ENCODE assay signal across 28 mouse cellular contexts in genomic region chr12:11153587-11153986, GRCm38 (mm10). TPM values are rescaled to one million over a fixed set of nuclear protein-coding genes. Genes with fewer than 3 reads are reported as not detected.
A peak's percentile ranks its signal among the peaks of the same experiment; 100 is the strongest.
DNase-seq lines count a peak whose midpoint lies in the region; ATAC-seq and TF ChIP-seq lines count a peak whose summit lies in the region.
"Had no signal": no experiment of that assay in that cellular context is flagged by ENCODE, and none has a peak within 500 bp of the region (broad histone marks: within the 10 kb centered on the region; RNA-seq: fewer than 3 reads in every experiment).

No protein-coding gene starts in this region.

- H3K4me1 ChIP-seq in intestine, embryonic 15.5 days (replicated peaks): peaks cover 13% of the 10 kb centered on the region
- H3K4me1 ChIP-seq in intestine, postnatal 0 days (replicated peaks; ENCODE audit: control insufficient read depth, insufficient read depth, low read length): no peaks in the 10 kb centered on the region

- H3K4me3 ChIP-seq in intestine, embryonic 15.5 days (replicated peaks): no peak overlapping the region
- H3K4me3 ChIP-seq in intestine, postnatal 0 days (ENCODE audit: low read depth, low read length): no peak overlapping the region
- H3K4me3 ChIP-seq: embryonic facial prominence, embryonic 13.5 days; embryonic facial prominence, embryonic 15.5 days; erythroblast, embryonic 14.5 days; forebrain, embryonic 10.5 days; forebrain, embryonic 12.5 days had no signal

- no peaks in the 10 kb centered on the region for H3K9me3 ChIP-seq in intestine, embryonic 15.5 days
- no peaks in the 10 kb centered on the region for H3K9me3 ChIP-seq in intestine, postnatal 0 days (ENCODE audit: control insufficient read depth)
- H3K9me3 ChIP-seq: embryonic facial prominence, embryonic 13.5 days; embryonic facial prominence, embryonic 15.5 days; forebrain, embryonic 12.5 days; G1E had no signal

- peaks cover 16% of the 10 kb centered on the region for H3K27me3 ChIP-seq in intestine, embryonic 15.5 days (replicated peaks)
- H3K27me3 ChIP-seq in intestine, postnatal 0 days (replicated peaks; ENCODE audit: control insufficient read depth, insufficient read depth, low read length): 0 out of 2 replicates have a peak, but pooled peaks cover 16% of the 10 kb centered on the region
- H3K27me3 ChIP-seq: CH12.LX had no signal

- H3K27ac ChIP-seq in intestine, embryonic 15.5 days: no peak overlapping the region
- peak overlapping the region; percentile 78 for H3K27ac ChIP-seq in intestine, postnatal 0 days (ENCODE audit: low read depth, low read length)
- H3K27ac ChIP-seq: embryonic facial prominence, embryonic 13.5 days; embryonic facial prominence, embryonic 15.5 days; forebrain, embryonic 10.5 days; forebrain, embryonic 12.5 days had no signal

- peak; percentile 30 for DNase-seq in heart, adult 11 months
- no peak for DNase-seq in heart, adult 9 months (ENCODE audit: low spot score in 2 of 2)
- DNase-seq in liver: no peak
- DNase-seq: adrenal gland, adult 8-10 months; adrenal gland, postnatal 14 days; adrenal gland, postnatal 36 days; B cell, adult 2 months; cerebellum, adult 18-20 months; cerebellum, adult 8-10 months; cerebellum, adult 9-11 months; cerebellum, postnatal 14 days; cerebellum, postnatal 36 days; embryo, embryonic 11 days had no signal

- no peak overlapping the region for H3K4me2 ChIP-seq in intestine, embryonic 15.5 days (replicated peaks)
- H3K4me2 ChIP-seq in intestine, postnatal 0 days (replicated peaks; ENCODE audit: low read depth): no peak overlapping the region; the same call in 1 of the 2 replicates
- H3K4me2 ChIP-seq: embryonic facial prominence, embryonic 13.5 days; embryonic facial prominence, embryonic 15.5 days; forebrain, embryonic 12.5 days had no signal

- H3K9ac ChIP-seq in intestine, embryonic 15.5 days: no peak overlapping the region
- 0 out of 2 replicates have a peak overlapping the region, but pooled peaks have one; percentile 23 for H3K9ac ChIP-seq in intestine, postnatal 0 days (ENCODE audit: low read depth, low read length)
- H3K9ac ChIP-seq: embryonic facial prominence, embryonic 13.5 days; embryonic facial prominence, embryonic 15.5 days; forebrain, embryonic 12.5 days had no signal

- H3K36me3 ChIP-seq in intestine, embryonic 15.5 days: no peaks in the 10 kb centered on the region
- H3K36me3 ChIP-seq in intestine, postnatal 0 days (ENCODE audit: control insufficient read depth, insufficient read depth): no peaks in the 10 kb centered on the region
- H3K36me3 ChIP-seq: embryonic facial prominence, embryonic 13.5 days; embryonic facial prominence, embryonic 15.5 days; forebrain, embryonic 10.5 days; forebrain, embryonic 12.5 days; G1E had no signal

- TF ChIP-seq CTCF in intestine, postnatal 0 days (IDR thresholded peaks at IDR 0.05; ENCODE audit: low read depth): no peak

- peak; percentile 76 for ATAC-seq in intestine, embryonic 15.5 days
- peak; percentile 86 for ATAC-seq in intestine, postnatal 0 days
- ATAC-seq: activated CD4-positive, CD25-positive, alpha-beta regulatory T cell, adult 4 months; CD4-positive, CD25-positive, alpha-beta regulatory T cell, adult 4 months; forebrain, embryonic 14.5 days; forebrain, embryonic 16.5 days; Patski had no signal

RNA-seq across cellular contexts. Expression of gene Kcns3, which starts 2.7 kb away (rescaled TPM):
- polyA plus RNA-seq in intestine, embryonic 15.5 days (2015; fragmentation: Nextera tagmentation; extraction: Ambion mirVana): 4.0 and 4.6 TPM in 2 replicates
- 10.4 and 11.8 TPM in 2 replicates for polyA plus RNA-seq in intestine, postnatal 0 days (2015; fragmentation: Nextera tagmentation; extraction: Ambion mirVana)
- polyA plus RNA-seq: activated CD4-positive, CD25-positive, alpha-beta regulatory T cell, adult 4 months; CD4-positive, CD25-positive, alpha-beta regulatory T cell, adult 4 months; erythroblast, embryonic 14.5 days; Patski had no signal

RNA-seq across cellular contexts. Expression of gene Msgn1, which starts 55.2 kb away (rescaled TPM):
- polyA plus RNA-seq in intestine, embryonic 15.5 days (2015; fragmentation: Nextera tagmentation; extraction: Ambion mirVana): not detected in 2 replicates
- not detected in 2 replicates for polyA plus RNA-seq in intestine, postnatal 0 days (2015; fragmentation: Nextera tagmentation; extraction: Ambion mirVana)
- polyA plus RNA-seq: activated CD4-positive, CD25-positive, alpha-beta regulatory T cell, adult 4 months; embryonic facial prominence, embryonic 11.5 days; embryonic facial prominence, embryonic 13.5 days; embryonic facial prominence, embryonic 15.5 days; erythroblast, embryonic 14.5 days; forebrain, embryonic 10.5 days; forebrain, embryonic 12.5 days; forebrain, embryonic 14.5 days; forebrain, embryonic 16.5 days; G1E; Patski had no signal
